Mouse (Mus musculus) left cerebral cortex, postnatal 4 days (tissue): ENCODE data around the gene Psmd7. TPM values are rescaled to one million over a fixed set of nuclear protein-coding genes. Genes with fewer than 3 reads are reported as not detected.

ENCODE experiments used
- DNase-seq: peaks from one replicate; pipeline ENCODE4 v3.0.0-alpha.2; 2022
- intact Hi-C: fragments of 180-260 bp; cut with DNase I; formaldehyde crosslinking; loops from one replicate; pipeline ENCODE4 v1.15.1; 2025
- total RNA-seq, 2 experiments: library from RNA; stranded (reverse); gene quantifications; 2 replicates each; pipeline ENCODE4 v1.2.3; 2021

The Psmd7 gene
- total RNA-seq, 2 experiments from 2014 or later, result 118 to 121 TPM

- intact Hi-C loops, result no loop called here
- DNase-seq, result no peak
These were observed 9.7 kb downstream of the Psmd7 start for GRCm38 (mm10) chr8:107578541-107578940.

- DNase-seq, result no peak
- intact Hi-C loops, result no loop called here
These were observed 10.1 kb downstream of the Psmd7 start for GRCm38 (mm10) chr8:107578132-107578531.

- intact Hi-C loops, result loop anchor here (2.0 kb wide), 1 partner anchor 123 kb away; no protein-coding TSS in a partner anchor
- DNase-seq, result no peak
These were observed 10.6 kb downstream of the Psmd7 start for GRCm38 (mm10) chr8:107577640-107578039.

GRCm38 (mm10) chr8:107576702-107577101 lies 11.6 kb downstream of the Psmd7 start:
- peak; percentile 91 for DNase-seq
- intact Hi-C loops, result loop anchor here (2.0 kb wide), 1 partner anchor 122 kb away; no protein-coding TSS in a partner anchor

GRCm38 (mm10) chr8:107574771-107575170 lies 13.5 kb downstream of the Psmd7 start:
- intact Hi-C loops, result no loop called here
- no peak for DNase-seq

GRCm38 (mm10) chr8:107572497-107572896 lies 15.8 kb downstream of the Psmd7 start:
- intact Hi-C loops, result no loop called here
- peak; percentile 79 for DNase-seq

GRCm38 (mm10) chr8:107571486-107572135 lies 16.7 kb downstream of the Psmd7 start:
- no peak for DNase-seq
- intact Hi-C loops, result no loop called here

GRCm38 (mm10) chr8:107571046-107571445 lies 17.2 kb downstream of the Psmd7 start:
- no peak for DNase-seq
- intact Hi-C loops, result no loop called here

- DNase-seq, result no peak
These were observed 26.1 kb downstream of the Psmd7 start for GRCm38 (mm10) chr8:107562164-107562563.

GRCm38 (mm10) chr8:107560820-107561536 lies 27.3 kb downstream of the Psmd7 start:
- DNase-seq, result no peak
- intact Hi-C loops, result no loop called here

More at GRCm38 (mm10) chr8:107562164-107562563, 26.1 kb downstream of the Psmd7 start:
- intact Hi-C loops, result no loop called here

- DNase-seq, result peak; percentile 73
- intact Hi-C loops, result no loop called here
These were observed 31.7 kb downstream of the Psmd7 start for GRCm38 (mm10) chr8:107556511-107556936.

- no peak for DNase-seq
- intact Hi-C loops, result no loop called here
These were observed 33.0 kb downstream of the Psmd7 start for GRCm38 (mm10) chr8:107555231-107555630.

GRCm38 (mm10) chr8:107552234-107552633 lies 36.0 kb downstream of the Psmd7 start:
- no peak for DNase-seq
- intact Hi-C loops, result no loop called here

- DNase-seq, result no peak
- intact Hi-C loops, result no loop called here
These were observed 41.4 kb downstream of the Psmd7 start for GRCm38 (mm10) chr8:107546817-107547216.

- intact Hi-C loops, result no loop called here
- no peak for DNase-seq
These were observed 42.1 kb downstream of the Psmd7 start for GRCm38 (mm10) chr8:107546154-107546553.

GRCm38 (mm10) chr8:107545621-107546152 lies 42.6 kb downstream of the Psmd7 start:
- intact Hi-C loops, result no loop called here
- no peak for DNase-seq

- no peak for DNase-seq
- intact Hi-C loops, result no loop called here
These were observed 43.6 kb downstream of the Psmd7 start for GRCm38 (mm10) chr8:107544651-107545174.

- intact Hi-C loops, result no loop called here
- DNase-seq, result no peak
These were observed 44.1 kb downstream of the Psmd7 start for GRCm38 (mm10) chr8:107544211-107544610.

GRCm38 (mm10) chr8:107543714-107544113 lies 44.5 kb downstream of the Psmd7 start:
- intact Hi-C loops, result no loop called here
- no peak for DNase-seq

- intact Hi-C loops, result no loop called here
- no peak for DNase-seq
These were observed 46.1 kb downstream of the Psmd7 start for GRCm38 (mm10) chr8:107542151-107542550.

GRCm38 (mm10) chr8:107541369-107541768 lies 46.9 kb downstream of the Psmd7 start:
- intact Hi-C loops, result no loop called here
- no peak for DNase-seq

- DNase-seq, result no peak
- intact Hi-C loops, result no loop called here
These were observed 47.6 kb downstream of the Psmd7 start for GRCm38 (mm10) chr8:107540623-107541022.
